Mouse (Mus musculus) CH12.LX (cell line): ENCODE results near the gene Sptlc3. TPM values are rescaled to one million over a fixed set of nuclear protein-coding genes. Genes with fewer than 3 reads are reported as not detected.

Source experiments
- DNase-seq: peaks from one replicate; pipeline ENCODE4 v3.0.0-alpha.2; 2013; ENCODE audit errors: extremely low read depth
- H3K27ac ChIP-seq: 2 replicates; pipeline ENCODE4 v1.5.1; 2012; ENCODE audit warnings: low read depth, mild to moderate bottlenecking, control low read depth, moderate library complexity; ENCODE audit not compliant: insufficient read depth
- H3K27me3 ChIP-seq: replicated peaks from 2 replicates; pipeline ENCODE3; 2012; ENCODE audit warnings: inconsistent platforms
- H3K36me3 ChIP-seq, 2 experiments: replicated peaks in 1 of 2; 2 replicates each; pipeline versions ENCODE3 to v1.6.1; 2012; ENCODE audit warnings: inconsistent platforms in 1 of 2, low read length in 1 of 2, mild to moderate bottlenecking in 1 of 2, mixed read lengths in 1 of 2, moderate library complexity in 1 of 2; ENCODE audit not compliant: control insufficient read depth in 1 of 2, insufficient read depth in 1 of 2
- H3K4me1 ChIP-seq, 2 experiments: 2 replicates each; pipeline ENCODE4 v1.6.1; 2012; ENCODE audit warnings: inconsistent platforms in 1 of 2, moderate library complexity in 1 of 2; ENCODE audit not compliant: insufficient read depth in 2 of 2, control insufficient read depth in 1 of 2
- H3K4me2 ChIP-seq: 2 replicates; pipeline ENCODE4 v1.6.1; 2012; ENCODE audit warnings: low read depth, mild to moderate bottlenecking, control low read depth; ENCODE audit not compliant: poor library complexity, insufficient read depth, severe bottlenecking
- H3K4me3 ChIP-seq, 3 experiments: fragments of 150-350 bp in 1 of 3; sonication (generic) in 1 of 3; replicated peaks in 1 of 3; 2 replicates each; pipeline versions ENCODE3 to v1.5.1; 2011 to 2012; ENCODE audit warnings: low read depth in 2 of 3, low read length in 2 of 3, mild to moderate bottlenecking in 2 of 3, moderate library complexity in 2 of 3, control low read depth in 1 of 3, improper control_type of control experiment in 1 of 3, inconsistent platforms in 1 of 3, mixed read lengths in 1 of 3; ENCODE audit not compliant: poor library complexity in 1 of 3
- H3K79me2 ChIP-seq: replicated peaks from 2 replicates; pipeline ENCODE4 v1.6.1; 2012; ENCODE audit warnings: mild to moderate bottlenecking, moderate library complexity; ENCODE audit not compliant: control insufficient read depth, poor library complexity, insufficient read depth, severe bottlenecking; ENCODE audit errors: extremely low read depth
- H3K9ac ChIP-seq: 2 replicates; pipeline ENCODE4 v1.6.1; 2012; ENCODE audit warnings: low read depth, mild to moderate bottlenecking, control low read depth, moderate library complexity; ENCODE audit not compliant: insufficient read depth
- H3K9me3 ChIP-seq: replicated peaks from 2 replicates; pipeline ENCODE3; 2012; ENCODE audit warnings: low read length, inconsistent platforms, mixed read lengths
- BHLHE40 ChIP-seq: IDR thresholded peaks from 2 replicates; pipeline ENCODE4 v1.6.1; 2011; ENCODE audit warnings: mild to moderate bottlenecking, low read depth, low read length, improper control_type of control experiment
- CHD1 ChIP-seq: IDR thresholded peaks from 2 replicates; pipeline ENCODE4 v1.6.1; 2012; ENCODE audit warnings: low read depth, low read length, improper control_type of control experiment, inconsistent platforms
- E2F4 ChIP-seq: IDR thresholded peaks from 2 replicates; pipeline ENCODE4 v1.6.1; 2011; ENCODE audit warnings: low read depth, low read length, improper control_type of control experiment; ENCODE audit not compliant: insufficient replicate concordance
- ELF1 ChIP-seq: IDR thresholded peaks from 2 replicates; pipeline ENCODE4 v1.6.1; 2014; ENCODE audit warnings: low read depth, mild to moderate bottlenecking, inconsistent platforms, low read length, improper control_type of control experiment
- ETS1 ChIP-seq: conservative IDR thresholded peaks from 2 replicates; pipeline ENCODE4 v1.6.1; 2012; ENCODE audit warnings: low read depth, mild to moderate bottlenecking, inconsistent platforms, low read length, improper control_type of control experiment, moderate library complexity
- GABPA ChIP-seq: IDR thresholded peaks from 2 replicates; pipeline ENCODE4 v1.6.1; 2012; ENCODE audit warnings: low read depth, low read length, improper control_type of control experiment, inconsistent platforms; ENCODE audit not compliant: insufficient replicate concordance
- IRF4 ChIP-seq: IDR thresholded peaks from 2 replicates; pipeline ENCODE4 v1.6.1; 2014; ENCODE audit warnings: low read depth, mild to moderate bottlenecking, inconsistent platforms, low read length, improper control_type of control experiment
- JUN ChIP-seq: IDR thresholded peaks from 2 replicates; pipeline ENCODE4 v1.6.1; 2011; ENCODE audit warnings: low read depth, mild to moderate bottlenecking, low read length, improper control_type of control experiment, moderate library complexity; ENCODE audit not compliant: insufficient read depth
- JUND ChIP-seq: conservative IDR thresholded peaks from 2 replicates; pipeline ENCODE4 v1.6.1; 2011; ENCODE audit warnings: low read depth, low read length, improper control_type of control experiment
- MAX ChIP-seq: IDR thresholded peaks from 2 replicates; pipeline ENCODE4 v1.6.1; 2011; ENCODE audit warnings: low read length, improper control_type of control experiment
- MAZ ChIP-seq: IDR thresholded peaks from 2 replicates; pipeline ENCODE4 v1.6.1; 2012; ENCODE audit warnings: low read depth, mild to moderate bottlenecking, inconsistent platforms, low read length, improper control_type of control experiment, moderate library complexity
- MEF2A ChIP-seq: IDR thresholded peaks from 2 replicates; pipeline ENCODE4 v1.6.1; 2014; ENCODE audit warnings: low read depth, mild to moderate bottlenecking, inconsistent platforms, low read length, improper control_type of control experiment, borderline replicate concordance
- MYC ChIP-seq: IDR thresholded peaks from 2 replicates; pipeline ENCODE4 v1.6.1; 2011; ENCODE audit warnings: low read depth, mild to moderate bottlenecking, improper control_type of control experiment, low read length
- NRF1 ChIP-seq: IDR thresholded peaks from 2 replicates; pipeline ENCODE4 v1.6.1; 2014; ENCODE audit warnings: low read depth, mild to moderate bottlenecking, inconsistent platforms, low read length, improper control_type of control experiment, moderate library complexity
- PAX5 ChIP-seq: IDR thresholded peaks from 2 replicates; pipeline ENCODE4 v1.6.1; 2012; ENCODE audit warnings: low read length, inconsistent platforms, mixed read lengths
- POLR2AphosphoS2 ChIP-seq: IDR thresholded peaks from 2 replicates; pipeline ENCODE4 v1.6.1; 2011; ENCODE audit warnings: low read depth, low read length, improper control_type of control experiment
- RCOR1 ChIP-seq: conservative IDR thresholded peaks from 2 replicates; pipeline ENCODE4 v1.6.1; 2012; ENCODE audit warnings: low read depth, mild to moderate bottlenecking, inconsistent platforms, low read length, improper control_type of control experiment
- SIN3A ChIP-seq: IDR thresholded peaks from 2 replicates; pipeline ENCODE4 v1.6.1; 2012; ENCODE audit warnings: low read length, improper control_type of control experiment, inconsistent platforms
- SMC3 ChIP-seq: IDR thresholded peaks from 2 replicates; pipeline ENCODE4 v1.6.1; 2011; ENCODE audit warnings: low read depth, low read length, improper control_type of control experiment
- TCF12 ChIP-seq: IDR thresholded peaks from 2 replicates; pipeline ENCODE4 v1.6.1; 2014; ENCODE audit warnings: low read depth, mild to moderate bottlenecking, inconsistent platforms, low read length, improper control_type of control experiment
- ZKSCAN1 ChIP-seq: IDR thresholded peaks from 2 replicates; pipeline ENCODE4 v1.6.1; 2012; ENCODE audit warnings: low read depth, inconsistent platforms, low read length, improper control_type of control experiment, borderline replicate concordance
- ZMIZ1 ChIP-seq: IDR thresholded peaks from 2 replicates; pipeline ENCODE4 v1.6.1; 2012; ENCODE audit warnings: low read depth, mild to moderate bottlenecking, inconsistent platforms, low read length, improper control_type of control experiment
- ZNF384 ChIP-seq: IDR thresholded peaks from 2 replicates; pipeline ENCODE4 v1.6.1; 2012; ENCODE audit warnings: low read depth, low read length, improper control_type of control experiment, inconsistent platforms
- dilution Hi-C: fragments of 300-500 bp; cut with MboI; formaldehyde crosslinking; loops from 2 replicates; pipeline ENCODE4 v1.14.3; 2020; ENCODE audit warnings: low sequenced_read_pairs; ENCODE audit not compliant: extremely low pct_unique_long_range_greater_than_20kb, extremely low pct_ligation_motif_present
- in situ Hi-C: fragments of 300-500 bp; cut with MboI; formaldehyde crosslinking; loops from 3 replicates; pipeline ENCODE4 v1.14.3; 2019; ENCODE audit warnings: low sequenced_read_pairs, low pct_ligation_motif_present, low pct_unique_long_range_greater_than_20kb, mixed read lengths
- polyA plus RNA-seq: library from polyadenylated mRNA; unstranded; fragments of >175 nt; gene quantifications from 2 replicates; pipeline ENCODE4 v1.2.1, GENCODE M21; 2012; ENCODE audit warnings: low read depth; ENCODE audit not compliant: insufficient read length
- total RNA-seq, 2 experiments: library from RNA; depleted of rRNA; stranded (reverse); fragments of 300-350 nt in 1 of 2; fragments of >200 nt in 1 of 2; gene quantifications; 2 replicates each; pipeline ENCODE4 v1.2.3; 2012 to 2014

Gene Sptlc3
- total and polyA plus RNA-seq, 3 experiments = not detected

DNA sequence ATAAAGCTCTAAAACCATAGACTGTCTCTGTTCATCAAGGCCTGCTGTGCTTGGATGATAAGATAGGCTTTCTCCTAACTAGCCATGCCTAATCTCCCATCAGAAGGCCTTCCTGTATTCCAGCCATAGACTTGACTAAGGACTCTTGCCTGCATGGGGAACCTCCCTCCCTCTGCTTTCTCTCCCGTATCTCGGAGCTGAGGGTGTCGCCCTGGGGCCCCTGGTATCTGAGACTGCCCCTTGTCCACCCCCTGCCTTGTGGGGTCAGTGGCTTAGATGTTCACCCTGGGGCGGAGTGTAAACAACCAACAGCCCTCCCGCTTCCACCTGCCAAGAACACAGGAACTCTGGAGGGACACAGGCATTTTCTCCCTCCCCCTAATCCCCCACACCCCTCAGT lies 5.0 kb upstream of the Sptlc3 start:
- no peak for DNase-seq
- TF ChIP-seq ZMIZ1 = no peak
- no peak for TF ChIP-seq CHD1
- no peak for TF ChIP-seq E2F4
- no peak for TF ChIP-seq ETS1
- no peak for TF ChIP-seq PAX5
- TF ChIP-seq POLR2AphosphoS2 = no peak
- TF ChIP-seq MEF2A = no peak
- no peak for TF ChIP-seq RCOR1
- no peak for TF ChIP-seq MYC
- no peak for TF ChIP-seq TCF12
- TF ChIP-seq ZKSCAN1 = no peak
- TF ChIP-seq IRF4 = no peak
- TF ChIP-seq SMC3 = no peak
- TF ChIP-seq MAX = no peak
- TF ChIP-seq GABPA = no peak
- Histone ChIP-seq H3K9ac (no peak overlapping the region), H3K4me3 (no peak overlapping the region), H3K36me3 (no peaks in the 10 kb centered on the region), H3K4me2 (no peak overlapping the region), H3K9me3 (no peaks in the 10 kb centered on the region), H3K4me1 (no peaks in the 10 kb centered on the region), H3K27me3 (peaks cover 38% of the 10 kb centered on the region), H3K79me2 (no peaks in the 10 kb centered on the region), H3K27ac (no peak overlapping the region)
- in situ Hi-C loops = no loop called here
- dilution Hi-C loops = no loop called here

- Histone ChIP-seq H3K27ac (no peak overlapping the region), H3K4me2 (no peak overlapping the region), H3K36me3 (no peaks in the 10 kb centered on the region), H3K79me2 (no peaks in the 10 kb centered on the region), H3K4me3 (no peak overlapping the region), H3K9ac (no peak overlapping the region), H3K27me3 (peaks cover 58% of the 10 kb centered on the region)
- in situ Hi-C loops = no loop called here
- dilution Hi-C loops = no loop called here
- TF ChIP-seq JUND (no peak), BHLHE40 (no peak), SIN3A (no peak), ZKSCAN1 (no peak), TCF12 (no peak), RCOR1 (no peak), ZNF384 (no peak), ELF1 (no peak), MAZ (no peak), JUN (no peak), NRF1 (no peak)
- TF ChIP-seq, all 38 proteins: peak for 0
- Histone ChIP-seq H3K9me3 (no peaks in the 10 kb centered on the region), H3K4me1 (no peaks in the 10 kb centered on the region)
- DNase-seq = no peak
These were observed 916 bp downstream of the Sptlc3 start for GRCm38 (mm10) chr2:139494629-139495028.
